Mouse (Mus musculus): Measurements from ENCODE around the gene Alx3. TPM values are rescaled to one million over a fixed set of nuclear protein-coding genes. Genes with fewer than 3 reads are reported as not detected.

The Alx3 gene
- polyA plus RNA-seq, 1 experiment = not detected

GRCm38 (mm10) chr3:107582130-107582874 lies 12.5 kb upstream of the Alx3 start:
- H3K4me1 ChIP-seq = peaks cover 39% of the 10 kb centered on the region
- peak overlapping the region; percentile 88 for H3K4me3 ChIP-seq (replicated peaks)
- TF ChIP-seq FLI1 (IDR thresholded peaks at IDR 0.05; ENCODE audit: low read length) (no peak), GATA1 (IDR thresholded peaks at IDR 0.05; ENCODE audit: borderline replicate concordance, low read length) (no peak)
- H3K36me3 ChIP-seq (replicated peaks; ENCODE audit: low read length) = no peaks in the 10 kb centered on the region
- peaks cover 82% of the 10 kb centered on the region for H3K27me3 ChIP-seq (replicated peaks)
- no peaks in the 10 kb centered on the region for H3K9me3 ChIP-seq

GRCm38 (mm10) chr3:107582875-107583767 lies 11.7 kb upstream of the Alx3 start:
- H3K36me3 ChIP-seq (replicated peaks; ENCODE audit: low read length) = no peaks in the 10 kb centered on the region
- H3K27me3 ChIP-seq (replicated peaks) = peaks cover 91% of the 10 kb centered on the region
- H3K9me3 ChIP-seq = no peaks in the 10 kb centered on the region
- H3K4me1 ChIP-seq = peaks cover 31% of the 10 kb centered on the region
- peak overlapping the region; percentile 88 for H3K4me3 ChIP-seq (replicated peaks)
- TF ChIP-seq FLI1 (IDR thresholded peaks at IDR 0.05; ENCODE audit: low read length) (no peak), GATA1 (IDR thresholded peaks at IDR 0.05; ENCODE audit: borderline replicate concordance, low read length) (no peak)

- peaks cover 23% of the 10 kb centered on the region for H3K4me1 ChIP-seq
- H3K27me3 ChIP-seq (replicated peaks) = peaks cover 92% of the 10 kb centered on the region
- no peak overlapping the region for H3K4me3 ChIP-seq (replicated peaks)
- H3K36me3 ChIP-seq (replicated peaks; ENCODE audit: low read length) = no peaks in the 10 kb centered on the region
- no peaks in the 10 kb centered on the region for H3K9me3 ChIP-seq
- TF ChIP-seq GATA1 (IDR thresholded peaks at IDR 0.05; ENCODE audit: borderline replicate concordance, low read length) = no peak
- no peak for TF ChIP-seq FLI1 (IDR thresholded peaks at IDR 0.05; ENCODE audit: low read length)
These were observed 10.9 kb upstream of the Alx3 start for GRCm38 (mm10) chr3:107583893-107584292.

GRCm38 (mm10) chr3:107586504-107586903 lies 8.3 kb upstream of the Alx3 start:
- Histone ChIP-seq H3K4me1 (peaks cover 16% of the 10 kb centered on the region), H3K4me3 (replicated peaks) (no peak overlapping the region), H3K9me3 (no peaks in the 10 kb centered on the region), H3K36me3 (replicated peaks; ENCODE audit: low read length) (no peaks in the 10 kb centered on the region), H3K27me3 (replicated peaks) (peaks cover 97% of the 10 kb centered on the region)
- TF ChIP-seq FLI1 (IDR thresholded peaks at IDR 0.05; ENCODE audit: low read length) = no peak
- TF ChIP-seq GATA1 (IDR thresholded peaks at IDR 0.05; ENCODE audit: borderline replicate concordance, low read length) = no peak

- TF ChIP-seq GATA1 (IDR thresholded peaks at IDR 0.05; ENCODE audit: borderline replicate concordance, low read length) = no peak
- TF ChIP-seq FLI1 (IDR thresholded peaks at IDR 0.05; ENCODE audit: low read length) = no peak
- Histone ChIP-seq H3K9me3 (peaks cover 5% of the 10 kb centered on the region; the same call in 1 of the 2 replicates), H3K4me1 (peaks cover 21% of the 10 kb centered on the region), H3K27me3 (replicated peaks) (peaks cover 95% of the 10 kb centered on the region), H3K36me3 (replicated peaks; ENCODE audit: low read length) (no peaks in the 10 kb centered on the region), H3K4me3 (replicated peaks) (no peak overlapping the region)
These were observed 3.2 kb upstream of the Alx3 start for GRCm38 (mm10) chr3:107591612-107592011.

- Histone ChIP-seq H3K36me3 (replicated peaks; ENCODE audit: low read length) (no peaks in the 10 kb centered on the region), H3K9me3 (peaks cover 7% of the 10 kb centered on the region; the same call in 1 of the 2 replicates), H3K4me3 (replicated peaks) (no peak overlapping the region), H3K4me1 (peaks cover 24% of the 10 kb centered on the region), H3K27me3 (replicated peaks) (peaks cover 95% of the 10 kb centered on the region)
- TF ChIP-seq FLI1 (IDR thresholded peaks at IDR 0.05; ENCODE audit: low read length) = no peak
These were observed 1.2 kb upstream of the Alx3 start for GRCm38 (mm10) chr3:107593632-107594031.

GRCm38 (mm10) chr3:107595264-107595937 lies 570 bp downstream of the Alx3 start:
- TF ChIP-seq FLI1 (IDR thresholded peaks at IDR 0.05; ENCODE audit: low read length) = no peak
- TF ChIP-seq GATA1 (IDR thresholded peaks at IDR 0.05; ENCODE audit: borderline replicate concordance, low read length) = no peak
- H3K9me3 ChIP-seq = peaks cover 7% of the 10 kb centered on the region; the same call in 1 of the 2 replicates
- no peak overlapping the region for H3K4me3 ChIP-seq (replicated peaks)
- peaks cover 24% of the 10 kb centered on the region for H3K4me1 ChIP-seq
- peaks cover 95% of the 10 kb centered on the region for H3K27me3 ChIP-seq (replicated peaks)
- H3K36me3 ChIP-seq (replicated peaks; ENCODE audit: low read length) = no peaks in the 10 kb centered on the region

- H3K4me1 ChIP-seq = peaks cover 24% of the 10 kb centered on the region
- TF ChIP-seq GATA1 (IDR thresholded peaks at IDR 0.05; ENCODE audit: borderline replicate concordance, low read length) (no peak), FLI1 (IDR thresholded peaks at IDR 0.05; ENCODE audit: low read length) (no peak)
- H3K36me3 ChIP-seq (replicated peaks; ENCODE audit: low read length) = no peaks in the 10 kb centered on the region
- H3K27me3 ChIP-seq (replicated peaks) = peaks cover 97% of the 10 kb centered on the region
- H3K9me3 ChIP-seq = peaks cover 7% of the 10 kb centered on the region; the same call in 1 of the 2 replicates
- no peak overlapping the region for H3K4me3 ChIP-seq (replicated peaks)
These were observed 1.2 kb downstream of the Alx3 start for GRCm38 (mm10) chr3:107595938-107596461.

- peaks cover 24% of the 10 kb centered on the region for H3K4me1 ChIP-seq
- no peak overlapping the region for H3K4me3 ChIP-seq (replicated peaks)
- no peaks in the 10 kb centered on the region for H3K36me3 ChIP-seq (replicated peaks; ENCODE audit: low read length)
- H3K27me3 ChIP-seq (replicated peaks) = peaks cover 97% of the 10 kb centered on the region
- peaks cover 7% of the 10 kb centered on the region; the same call in 1 of the 2 replicates for H3K9me3 ChIP-seq
- TF ChIP-seq FLI1 (IDR thresholded peaks at IDR 0.05; ENCODE audit: low read length) (no peak), GATA1 (IDR thresholded peaks at IDR 0.05; ENCODE audit: borderline replicate concordance, low read length) (no peak)
These were observed 1.7 kb downstream of the Alx3 start for GRCm38 (mm10) chr3:107596559-107596958.
